Mouse (Mus musculus) lung, postnatal 0 days (tissue): Measurements from ENCODE around the gene Tada2a.

Experiments used
- CTCF ChIP-seq: IDR thresholded peaks from 2 replicates; pipeline ENCODE4 v1.5.1; 2016; ENCODE audit warnings: antibody characterized with exemption, mild to moderate bottlenecking
- EP300 ChIP-seq: IDR thresholded peaks from 2 replicates; pipeline ENCODE4 v1.6.1; 2016; ENCODE audit warnings: antibody characterized with exemption, mild to moderate bottlenecking, control low read depth

- no peak for TF ChIP-seq CTCF
- TF ChIP-seq EP300: no peak
These were observed 7.1 kb upstream of the Tada2a start for GRCm38 (mm10) chr11:84136453-84136852.
